Mouse (Mus musculus): ENCODE data around the gene Mief2. TPM values are rescaled to one million over a fixed set of nuclear protein-coding genes. Genes with fewer than 3 reads are reported as not detected.

Mief2 gene
- polyA plus RNA-seq (2012; rRNA removed), result 16.9 and 17.9 TPM in 2 replicates

DNA sequence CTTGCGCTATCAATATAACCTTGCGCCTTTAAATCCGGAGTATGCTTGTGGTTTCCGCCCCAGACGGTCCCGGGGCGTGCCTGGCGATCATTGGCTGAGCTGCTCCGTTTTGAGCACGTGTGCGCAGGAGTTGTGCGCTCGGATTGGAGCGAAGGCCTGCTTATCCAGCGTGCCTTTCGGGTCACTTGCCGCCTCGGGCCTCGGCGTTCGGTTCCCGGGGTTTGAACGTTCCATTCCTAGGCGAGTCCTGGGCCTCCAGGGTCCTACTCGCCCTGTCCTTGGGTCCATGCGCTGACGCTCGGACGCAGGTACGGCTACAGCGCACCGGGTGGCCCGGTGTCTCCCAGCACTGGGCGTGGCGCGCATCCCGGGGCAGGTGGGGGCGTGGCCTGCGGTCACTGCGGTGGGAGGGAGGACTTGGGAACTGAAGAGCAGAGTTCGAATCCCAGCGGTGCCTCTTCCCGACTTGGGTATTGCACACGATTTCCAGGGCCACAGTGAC is at the start of gene Mief2:
Gene Mief2, plus strand, starts transcription at position 139 of the 502 bp plus-strand sequence.
- Histone ChIP-seq H3K27me3 (replicated peaks; ENCODE audit: control insufficient read depth, insufficient read depth, low read length) (no peaks in the 10 kb centered on the region), H3K4me3 (ENCODE audit: insufficient read depth, low read depth, low read length) (peak within 1 kb of the TSS; percentile 83), H3K27ac (ENCODE audit: insufficient read depth, low read depth, low read length) (peak within 1 kb of the TSS; percentile 89), H3K36me3 (ENCODE audit: control insufficient read depth, insufficient read depth, low read length) (no peaks in the 10 kb centered on the region), H3K4me1 (ENCODE audit: control insufficient read depth, insufficient read depth, low read length) (peaks cover 5% of the 10 kb centered on the region; the same call in 1 of the 2 replicates)
- TF ChIP-seq CTCF (conservative IDR thresholded peaks at IDR 0.05; ENCODE audit: insufficient read depth, insufficient read length, low read depth, low read length) (no peak), POLR2A (IDR thresholded peaks at IDR 0.05; ENCODE audit: low read depth, low read length) (peak; percentile 18)
- under 1% methylated on average over 44 of the region's 44 CpGs for WGBS
- peak; percentile 98 for DNase-seq

GRCm38 (mm10) chr11:60696165-60696564 is 32.0 kb upstream of the Mief2 start:
- Histone ChIP-seq H3K27ac (ENCODE audit: insufficient read depth, low read depth, low read length) (no peak overlapping the region), H3K36me3 (ENCODE audit: control insufficient read depth, insufficient read depth, low read length) (no peaks in the 10 kb centered on the region), H3K4me3 (ENCODE audit: insufficient read depth, low read depth, low read length) (no peak overlapping the region), H3K27me3 (replicated peaks; ENCODE audit: control insufficient read depth, insufficient read depth, low read length) (no peaks in the 10 kb centered on the region), H3K4me1 (ENCODE audit: control insufficient read depth, insufficient read depth, low read length) (no peaks in the 10 kb centered on the region; the same call in 1 of the 2 replicates)
- peak; percentile 1 for DNase-seq
- no peak for TF ChIP-seq CTCF (conservative IDR thresholded peaks at IDR 0.05; ENCODE audit: insufficient read depth, insufficient read length, low read depth, low read length)
- no peak for TF ChIP-seq POLR2A (IDR thresholded peaks at IDR 0.05; ENCODE audit: low read depth, low read length)
- WGBS, result 73% methylated on average over 1 of the region's 1 CpGs

GRCm38 (mm10) chr11:60697561-60697960 is 30.6 kb upstream of the Mief2 start:
- 0 out of 2 replicates have a peak, but pooled peaks have one; percentile 21 for TF ChIP-seq CTCF (conservative IDR thresholded peaks at IDR 0.05; ENCODE audit: insufficient read depth, insufficient read length, low read depth, low read length)
- TF ChIP-seq POLR2A (IDR thresholded peaks at IDR 0.05; ENCODE audit: low read depth, low read length), result no peak
- peak; percentile 29 for DNase-seq
- Histone ChIP-seq H3K27me3 (replicated peaks; ENCODE audit: control insufficient read depth, insufficient read depth, low read length) (no peaks in the 10 kb centered on the region), H3K36me3 (ENCODE audit: control insufficient read depth, insufficient read depth, low read length) (no peaks in the 10 kb centered on the region), H3K4me3 (ENCODE audit: insufficient read depth, low read depth, low read length) (no peak overlapping the region), H3K27ac (ENCODE audit: insufficient read depth, low read depth, low read length) (no peak overlapping the region), H3K4me1 (ENCODE audit: control insufficient read depth, insufficient read depth, low read length) (no peaks in the 10 kb centered on the region; the same call in 1 of the 2 replicates)
- 78% methylated on average over 2 of the region's 2 CpGs for WGBS

GRCm38 (mm10) chr11:60698806-60699523 is 29.2 kb upstream of the Mief2 start:
- TF ChIP-seq POLR2A (IDR thresholded peaks at IDR 0.05; ENCODE audit: low read depth, low read length) (no peak), CTCF (conservative IDR thresholded peaks at IDR 0.05; ENCODE audit: insufficient read depth, insufficient read length, low read depth, low read length) (no peak)
- no peaks in the 10 kb centered on the region for H3K36me3 ChIP-seq (ENCODE audit: control insufficient read depth, insufficient read depth, low read length)
- peak overlapping the region; percentile 77 for H3K27ac ChIP-seq (ENCODE audit: insufficient read depth, low read depth, low read length)
- peak; percentile 87 for DNase-seq
- whole genome bisulfite sequencing, result 2% methylated on average over 22 of the region's 22 CpGs
- no peaks in the 10 kb centered on the region; the same call in 1 of the 2 replicates for H3K4me1 ChIP-seq (ENCODE audit: control insufficient read depth, insufficient read depth, low read length)
- peak overlapping the region; percentile 80 for H3K4me3 ChIP-seq (ENCODE audit: insufficient read depth, low read depth, low read length)
- H3K27me3 ChIP-seq (replicated peaks; ENCODE audit: control insufficient read depth, insufficient read depth, low read length), result no peaks in the 10 kb centered on the region

GRCm38 (mm10) chr11:60699524-60700075 is 28.6 kb upstream of the Mief2 start, which contains the start of gene Llgl1:
Llgl1 (plus strand) TSS chr11:60699723.
- WGBS, result 0% methylated on average over 65 of the region's 73 CpGs
- H3K4me3 ChIP-seq (ENCODE audit: insufficient read depth, low read depth, low read length), result peak within 1 kb of the TSS; percentile 80
- TF ChIP-seq CTCF (conservative IDR thresholded peaks at IDR 0.05; ENCODE audit: insufficient read depth, insufficient read length, low read depth, low read length) (no peak), POLR2A (IDR thresholded peaks at IDR 0.05; ENCODE audit: low read depth, low read length) (no peak)
- H3K27ac ChIP-seq (ENCODE audit: insufficient read depth, low read depth, low read length), result peak within 1 kb of the TSS; percentile 77
- peak; percentile 91 for DNase-seq
- H3K36me3 ChIP-seq (ENCODE audit: control insufficient read depth, insufficient read depth, low read length), result no peaks in the 10 kb centered on the region
- H3K4me1 ChIP-seq (ENCODE audit: control insufficient read depth, insufficient read depth, low read length), result no peaks in the 10 kb centered on the region; the same call in 1 of the 2 replicates
- H3K27me3 ChIP-seq (replicated peaks; ENCODE audit: control insufficient read depth, insufficient read depth, low read length), result no peaks in the 10 kb centered on the region

DNA sequence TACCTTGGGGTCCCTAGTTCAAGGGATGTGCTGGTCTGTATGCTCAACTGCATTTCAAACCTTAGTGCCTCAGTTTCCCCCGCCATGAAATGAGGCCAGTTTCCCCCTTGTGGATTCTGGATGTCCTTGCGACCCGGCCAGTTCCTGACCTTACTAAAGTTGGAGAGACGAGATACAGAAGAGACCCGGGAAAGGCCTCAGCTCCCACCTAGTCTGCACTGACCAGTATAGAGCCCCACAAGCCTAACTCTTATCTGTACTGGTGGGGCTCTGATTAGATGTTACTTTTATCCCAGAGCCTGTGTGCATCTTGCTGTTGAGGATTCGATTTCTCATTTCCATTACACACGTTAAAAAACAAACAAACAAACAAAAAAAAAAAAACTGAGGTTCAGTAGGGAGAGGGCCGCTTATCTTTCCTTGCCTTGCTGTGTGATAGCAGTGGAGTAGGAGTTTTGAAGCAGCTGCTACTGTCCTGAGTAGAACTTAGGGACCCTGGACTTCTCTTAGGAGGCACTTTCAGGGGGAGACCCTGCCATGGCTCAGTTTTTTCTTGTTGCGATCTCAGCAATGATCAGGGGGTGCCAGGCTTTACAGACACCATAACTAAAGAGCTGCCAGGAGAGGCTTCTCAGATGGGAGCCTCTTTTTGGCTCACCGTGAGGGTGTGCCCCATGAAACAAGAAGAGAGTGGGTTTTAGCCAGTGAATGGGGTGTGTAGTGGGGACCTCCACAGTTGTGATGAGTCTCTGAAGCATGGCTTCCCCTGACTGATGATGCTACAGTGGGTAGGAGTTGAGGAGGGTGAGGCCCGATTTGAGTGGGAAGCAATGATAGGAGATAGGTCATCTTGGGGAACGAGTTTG is 27.6 kb upstream of the Mief2 start:
- Histone ChIP-seq H3K27me3 (replicated peaks; ENCODE audit: control insufficient read depth, insufficient read depth, low read length) (no peaks in the 10 kb centered on the region), H3K4me3 (ENCODE audit: insufficient read depth, low read depth, low read length) (peak overlapping the region; percentile 80), H3K27ac (ENCODE audit: insufficient read depth, low read depth, low read length) (no peak overlapping the region), H3K4me1 (ENCODE audit: control insufficient read depth, insufficient read depth, low read length) (no peaks in the 10 kb centered on the region; the same call in 1 of the 2 replicates), H3K36me3 (ENCODE audit: control insufficient read depth, insufficient read depth, low read length) (no peaks in the 10 kb centered on the region)
- 38% methylated on average over 12 of the region's 12 CpGs for WGBS
- no peak for DNase-seq
- TF ChIP-seq POLR2A (IDR thresholded peaks at IDR 0.05; ENCODE audit: low read depth, low read length), result no peak
- TF ChIP-seq CTCF (conservative IDR thresholded peaks at IDR 0.05; ENCODE audit: insufficient read depth, insufficient read length, low read depth, low read length), result no peak

All from kidney, adult 2 months (tissue).